Mouse (Mus musculus) cerebellum, adult 9-11 months (tissue): Measurements from ENCODE around the gene Olfr970.
"Not testable (repeated sequence)": the region's sequence is repeated elsewhere in the genome, so short reads cannot be mapped to it uniquely, and the experiment has no call there.

Experiments used
- DNase-seq: peaks from one replicate; pipeline ENCODE4 v3.0.0; 2022

Olfr970 gene

DNA sequence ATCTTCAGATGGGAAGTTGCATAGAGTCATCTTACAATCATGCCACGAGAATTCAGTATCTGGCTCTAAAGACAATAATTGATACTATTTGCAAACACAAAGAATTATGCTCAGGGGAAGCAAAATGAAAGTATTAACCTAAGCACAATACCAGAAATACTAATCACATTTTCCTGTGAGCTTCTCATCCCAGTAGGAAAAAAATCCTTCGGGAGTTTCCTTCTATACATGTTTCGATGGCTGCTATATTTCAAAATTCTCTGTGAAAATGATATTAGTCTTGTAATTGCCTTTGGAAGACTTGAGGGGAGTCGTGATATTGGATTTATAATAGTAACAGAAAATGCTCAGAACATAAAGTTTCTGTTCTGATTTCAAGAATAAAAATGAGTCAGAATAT lies at the start of gene Olfr970:
Gene Olfr970, plus strand, starts transcription at position 301 of the 400 bp plus-strand sequence.
- no peak for DNase-seq

DNA sequence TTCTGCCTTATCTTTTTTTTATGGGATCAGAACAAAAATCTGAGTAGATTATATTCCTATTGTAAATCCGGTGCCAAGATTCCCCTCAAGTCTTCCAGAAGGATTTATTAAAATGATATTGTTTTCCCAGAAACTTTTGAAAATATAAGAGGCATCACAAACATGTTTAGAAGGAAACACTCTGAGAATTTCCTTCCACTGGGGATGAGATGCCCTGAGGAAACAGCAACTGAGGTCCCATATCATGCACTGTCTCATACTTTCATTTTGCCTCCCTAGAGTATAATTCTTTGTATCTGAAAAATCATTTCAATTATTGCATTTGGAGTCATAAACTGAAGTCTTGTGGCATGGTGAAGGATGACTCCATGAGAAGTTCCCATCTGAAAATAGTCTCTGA lies 25.5 kb upstream of the Olfr970 start, which contains the start of gene Olfr968:
Gene Olfr968, minus strand, starts transcription at position 101 of the 400 bp plus-strand sequence.
- no peak for DNase-seq

DNA sequence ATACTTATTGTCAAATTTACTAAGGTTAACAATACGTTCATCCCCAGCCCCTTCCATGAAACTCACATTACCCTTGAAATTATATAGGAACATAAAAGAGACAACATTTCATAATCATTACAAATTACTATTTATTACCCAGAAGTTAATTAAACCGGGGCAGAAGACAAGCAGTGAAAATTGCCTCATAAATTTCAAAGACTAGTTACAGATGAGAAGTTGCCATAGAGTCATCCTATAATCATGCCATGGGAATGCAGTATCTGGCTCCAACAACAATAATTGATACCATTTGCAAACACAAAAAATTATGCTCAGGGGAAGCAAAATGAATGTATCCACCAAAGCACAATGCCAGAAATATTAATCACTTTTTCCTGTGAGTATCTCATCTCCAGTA lies 18.1 kb upstream of the Olfr970 start, which contains the start of gene Olfr969:
Gene Olfr969, plus strand, starts transcription at position 388 of the 400 bp plus-strand sequence.
- DNase-seq = no peak

DNA sequence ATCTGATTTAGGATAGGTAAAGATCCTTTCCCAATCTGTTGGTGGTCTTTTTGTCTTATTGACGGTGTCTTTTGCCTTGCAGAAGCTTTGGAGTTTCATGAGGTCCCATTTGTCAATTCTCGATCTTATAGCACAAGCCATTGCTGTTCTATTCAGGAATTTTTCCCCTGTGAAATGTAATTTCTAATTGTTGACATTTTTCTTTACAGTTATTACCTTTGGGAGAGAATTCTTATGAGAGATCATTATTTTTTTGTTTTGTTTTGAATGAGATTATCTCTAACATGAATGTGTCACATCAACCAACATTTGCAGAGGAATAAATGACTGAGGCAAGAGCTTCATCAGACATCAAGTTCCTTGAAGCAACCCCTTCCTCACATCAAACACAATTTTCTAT lies 27.9 kb downstream of the Olfr970 start, which contains the start of gene Olfr971:
Gene Olfr971, plus strand, starts transcription at position 301 of the 400 bp plus-strand sequence.
- DNase-seq = not testable (repeated sequence)

DNA sequence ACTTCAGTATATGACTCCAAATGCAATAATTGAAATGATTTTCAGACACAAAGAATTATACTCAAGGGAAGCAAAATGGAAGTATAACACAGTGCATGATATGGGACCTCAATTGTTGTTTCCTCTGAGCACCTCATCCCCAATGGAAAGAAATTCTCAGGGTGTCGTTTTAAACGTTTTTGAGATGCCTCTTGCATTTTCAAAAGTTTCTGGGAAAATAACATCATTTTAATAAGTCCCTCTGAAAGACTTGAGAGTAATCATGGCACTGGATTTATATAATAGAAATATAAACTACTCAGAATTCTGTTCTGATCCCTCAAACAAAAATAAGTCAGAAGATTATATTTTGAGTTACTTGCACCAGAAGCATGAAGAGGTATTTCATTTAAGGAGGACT lies 57.5 kb downstream of the Olfr970 start, which contains the start of gene Olfr972:
Gene Olfr972, plus strand, starts transcription at position 301 of the 400 bp plus-strand sequence.
- no peak for DNase-seq
